Mouse (Mus musculus) thymus, postnatal 10 days (tissue): ENCODE measurements around the gene Tysnd1.
A peak's percentile ranks its signal among the peaks of the same experiment; 100 is the strongest.

Experiments used
- DNase-seq, 2 experiments: peaks; one replicate each; pipeline ENCODE4 v3.0.0; 2021; ENCODE audit warnings: low spot score in 2 of 2

Tysnd1 gene

GRCm38 (mm10) chr10:61694870-61695670 lies at the start of gene Tysnd1:
Gene Tysnd1 (plus strand): TSS chr10:61695514.
- DNase-seq, result peak; percentile 88 to 93

- no peak for DNase-seq
Observed at GRCm38 (mm10) chr10:61646557-61646956, 48.8 kb upstream of the Tysnd1 start.

GRCm38 (mm10) chr10:61647790-61648736 lies 47.3 kb upstream of the Tysnd1 start, which contains the start of gene Ppa1:
Gene Ppa1 (plus strand): TSS chr10:61648552.
- DNase-seq, result peak; percentile 69 to 77

- peak in 1 of 2 experiments; percentile 7 for DNase-seq
Observed at GRCm38 (mm10) chr10:61648737-61649645, 46.3 kb upstream of the Tysnd1 start.

GRCm38 (mm10) chr10:61654105-61654504 lies 41.2 kb upstream of the Tysnd1 start:
- no peak for DNase-seq

- no peak for DNase-seq
Observed at GRCm38 (mm10) chr10:61654691-61655090, 40.6 kb upstream of the Tysnd1 start.

GRCm38 (mm10) chr10:61655188-61655587 lies 40.1 kb upstream of the Tysnd1 start:
- no peak for DNase-seq

- no peak for DNase-seq
Observed at GRCm38 (mm10) chr10:61656928-61657882, 38.1 kb upstream of the Tysnd1 start.

GRCm38 (mm10) chr10:61657985-61658384 lies 37.3 kb upstream of the Tysnd1 start:
- DNase-seq, result peak in 1 of 2 experiments; percentile 41

GRCm38 (mm10) chr10:61661887-61662286 lies 33.4 kb upstream of the Tysnd1 start:
- DNase-seq, result no peak

GRCm38 (mm10) chr10:61662391-61662988 lies 32.8 kb upstream of the Tysnd1 start:
- no peak for DNase-seq

- DNase-seq, result no peak
Observed at GRCm38 (mm10) chr10:61665111-61665510, 30.2 kb upstream of the Tysnd1 start.

- DNase-seq, result no peak
Observed at GRCm38 (mm10) chr10:61665651-61666050, 29.7 kb upstream of the Tysnd1 start.

GRCm38 (mm10) chr10:61669289-61669688 lies 26.0 kb upstream of the Tysnd1 start:
- no peak for DNase-seq

GRCm38 (mm10) chr10:61669896-61670295 lies 25.4 kb upstream of the Tysnd1 start:
- DNase-seq, result no peak

GRCm38 (mm10) chr10:61670758-61671157 lies 24.6 kb upstream of the Tysnd1 start:
- no peak for DNase-seq

GRCm38 (mm10) chr10:61675935-61676334 lies 19.4 kb upstream of the Tysnd1 start:
- DNase-seq, result no peak

GRCm38 (mm10) chr10:61679545-61679944 lies 15.8 kb upstream of the Tysnd1 start:
- DNase-seq, result no peak

- peak; percentile 97 to 98 for DNase-seq
Observed at GRCm38 (mm10) chr10:61680015-61680913, 15.1 kb upstream of the Tysnd1 start, which contains the start of gene Sar1a. Gene Sar1a (plus strand): TSS chr10:61680299.
